Mouse (Mus musculus): ENCODE data around the gene Snd1.

Gene Snd1

DNA sequence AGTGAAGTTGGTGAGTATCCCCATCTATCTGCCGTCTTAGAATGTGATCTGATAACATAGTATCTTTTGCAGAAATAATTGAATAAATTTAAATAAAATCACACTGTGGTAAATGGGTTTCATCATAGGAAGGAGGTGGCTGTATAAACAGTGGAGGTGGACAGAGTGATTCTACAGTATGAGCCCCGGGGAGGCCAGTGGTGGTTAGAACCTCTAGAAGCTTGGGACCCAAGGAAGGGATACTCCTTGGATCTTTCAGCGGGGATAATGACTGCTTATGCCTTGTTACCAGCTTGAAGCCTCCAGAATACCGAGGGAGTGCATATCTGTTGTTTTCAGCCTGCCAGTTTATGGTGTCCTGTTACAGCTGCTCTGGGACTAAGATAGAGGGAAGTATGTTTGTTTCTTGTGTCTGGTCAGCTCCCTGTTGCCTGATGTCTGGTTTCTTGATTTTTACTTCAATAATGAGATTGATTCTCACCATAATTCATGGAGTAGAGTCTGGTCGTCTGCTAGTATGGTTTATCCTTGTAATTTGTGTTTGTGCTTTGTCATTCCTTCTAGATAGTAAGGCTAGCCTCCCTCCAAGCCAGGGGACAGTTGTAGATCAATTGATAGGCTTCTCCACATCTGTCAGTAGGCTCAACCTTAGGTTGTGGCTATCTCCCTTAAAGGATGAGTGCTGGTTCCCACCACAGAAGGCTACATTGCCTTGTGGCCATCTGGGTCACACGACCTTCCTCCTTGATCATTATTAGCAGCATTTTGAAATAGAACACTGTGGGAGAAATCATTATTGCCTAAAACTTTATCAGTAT is 160.8 kb downstream of the Snd1 start:
- DNase-seq (ENCODE audit: low spot score), result no peak

- no peak for DNase-seq (ENCODE audit: low spot score)
Measured at GRCm38 (mm10) chr6:28640088-28640487, 165.1 kb downstream of the Snd1 start.

DNA sequence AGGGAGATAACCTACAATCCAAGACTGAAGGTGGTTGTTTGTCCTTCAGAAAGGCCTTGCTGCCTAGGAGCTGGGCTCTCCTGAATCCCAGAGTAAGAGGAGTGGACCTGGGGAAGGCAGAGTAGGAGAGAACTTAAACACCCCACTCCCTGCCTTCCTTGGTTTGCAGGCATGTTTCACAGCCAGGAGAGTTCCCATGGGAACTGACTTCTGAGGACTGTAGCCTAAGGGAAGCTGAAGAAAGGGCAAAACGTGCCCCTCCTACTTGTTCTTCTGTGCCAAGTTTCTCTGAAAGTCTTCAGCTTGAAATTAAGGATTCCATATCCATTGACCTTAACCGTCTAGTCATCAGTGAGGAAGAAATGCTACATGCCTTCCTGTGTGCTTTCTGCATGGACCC is 168.0 kb downstream of the Snd1 start:
- DNase-seq (ENCODE audit: low spot score), result no peak

- no peak for DNase-seq (ENCODE audit: low spot score)
Measured at GRCm38 (mm10) chr6:28645231-28645630, 170.3 kb downstream of the Snd1 start.

DNA sequence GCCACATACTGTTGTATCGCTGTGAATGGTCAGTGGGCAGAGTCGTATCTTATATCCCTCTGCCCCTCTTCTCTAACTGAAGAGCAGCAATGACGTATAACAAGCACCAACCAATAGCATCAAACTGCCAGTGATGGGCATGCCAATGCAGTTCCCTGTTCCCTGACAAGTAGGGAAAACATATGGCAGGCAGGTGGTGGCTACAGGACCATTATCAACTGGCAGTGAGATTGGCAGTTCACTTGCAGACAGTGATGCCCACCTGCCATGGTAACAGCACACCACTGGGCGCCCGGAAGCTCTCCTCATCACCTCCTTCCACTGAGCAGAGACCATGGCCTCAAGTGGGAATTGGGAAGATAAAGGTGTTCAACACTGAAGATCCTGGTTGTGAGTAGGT is 181.6 kb downstream of the Snd1 start:
- DNase-seq (ENCODE audit: low spot score), result no peak

- no peak for DNase-seq (ENCODE audit: low spot score)
Measured at GRCm38 (mm10) chr6:28663004-28663403, 188.1 kb downstream of the Snd1 start.

GRCm38 (mm10) chr6:28663670-28664069 is 188.7 kb downstream of the Snd1 start:
- DNase-seq (ENCODE audit: low spot score), result no peak

DNA sequence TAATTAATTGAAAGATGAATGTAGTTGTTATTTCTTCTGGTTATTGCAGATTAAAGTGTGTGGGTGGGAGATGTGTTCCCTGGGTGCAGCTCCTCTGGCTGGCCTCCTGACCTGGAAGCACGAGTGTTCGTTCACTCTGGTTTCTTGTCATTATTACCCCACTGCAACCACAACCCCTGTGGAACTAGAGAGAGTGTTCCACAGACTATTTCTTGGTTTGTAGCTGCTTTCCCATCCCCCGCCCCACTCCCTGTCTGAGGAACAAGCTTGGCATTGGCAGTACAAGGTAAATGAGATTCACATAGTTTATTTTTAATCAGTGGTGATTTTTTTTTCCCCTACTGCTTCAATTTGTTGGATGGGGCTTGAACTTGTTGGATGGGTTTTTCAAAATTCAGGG is 189.8 kb downstream of the Snd1 start:
- DNase-seq (ENCODE audit: low spot score), result no peak

- no peak for DNase-seq (ENCODE audit: low spot score)
Measured at GRCm38 (mm10) chr6:28667586-28667985, 192.6 kb downstream of the Snd1 start.

DNA sequence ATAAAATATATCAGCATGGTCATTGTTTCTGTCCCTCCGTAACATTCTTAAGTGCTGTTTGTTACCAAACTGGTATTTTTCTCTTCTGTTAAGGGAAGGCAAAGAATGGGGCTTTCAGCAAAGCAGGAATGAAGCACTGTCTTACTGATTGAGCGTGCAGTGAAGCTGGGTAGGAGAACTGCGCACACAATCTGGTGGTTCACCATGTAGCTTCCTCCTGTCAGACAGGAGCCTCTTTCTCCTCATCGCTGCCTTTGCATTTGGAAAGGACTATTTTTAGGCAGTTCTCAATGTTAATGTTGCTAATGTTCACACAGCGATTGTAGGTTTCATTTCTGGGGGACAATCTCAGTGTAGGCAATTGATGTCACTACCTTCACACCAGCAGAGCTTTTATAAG is 194.3 kb downstream of the Snd1 start:
- no peak for DNase-seq (ENCODE audit: low spot score)

GRCm38 (mm10) chr6:28672388-28672787 is 197.4 kb downstream of the Snd1 start:
- DNase-seq (ENCODE audit: low spot score), result no peak

GRCm38 (mm10) chr6:28674686-28675085 is 199.7 kb downstream of the Snd1 start:
- DNase-seq (ENCODE audit: low spot score), result no peak

DNA sequence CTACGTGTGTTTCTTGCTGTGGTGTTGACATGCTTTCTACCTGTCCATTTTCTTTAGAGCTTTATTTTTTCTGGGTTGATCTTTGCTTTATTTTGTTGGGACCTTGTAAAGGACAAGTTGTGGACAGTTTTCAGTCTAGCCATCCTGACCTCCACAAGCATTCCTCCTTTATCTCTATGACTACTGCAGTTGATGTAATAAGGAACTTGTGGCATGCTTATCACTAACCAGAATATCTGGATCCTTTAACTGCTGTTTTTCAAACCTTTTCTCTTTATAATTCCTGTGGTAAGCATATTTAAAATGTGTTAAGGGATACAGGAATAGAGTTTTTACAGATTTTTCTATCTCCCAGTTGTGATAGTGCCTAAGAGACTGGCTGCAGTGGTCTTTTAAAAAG is 204.0 kb downstream of the Snd1 start:
- no peak for DNase-seq (ENCODE audit: low spot score)

GRCm38 (mm10) chr6:28680537-28680936 is 205.6 kb downstream of the Snd1 start:
- no peak for DNase-seq (ENCODE audit: low spot score)

DNA sequence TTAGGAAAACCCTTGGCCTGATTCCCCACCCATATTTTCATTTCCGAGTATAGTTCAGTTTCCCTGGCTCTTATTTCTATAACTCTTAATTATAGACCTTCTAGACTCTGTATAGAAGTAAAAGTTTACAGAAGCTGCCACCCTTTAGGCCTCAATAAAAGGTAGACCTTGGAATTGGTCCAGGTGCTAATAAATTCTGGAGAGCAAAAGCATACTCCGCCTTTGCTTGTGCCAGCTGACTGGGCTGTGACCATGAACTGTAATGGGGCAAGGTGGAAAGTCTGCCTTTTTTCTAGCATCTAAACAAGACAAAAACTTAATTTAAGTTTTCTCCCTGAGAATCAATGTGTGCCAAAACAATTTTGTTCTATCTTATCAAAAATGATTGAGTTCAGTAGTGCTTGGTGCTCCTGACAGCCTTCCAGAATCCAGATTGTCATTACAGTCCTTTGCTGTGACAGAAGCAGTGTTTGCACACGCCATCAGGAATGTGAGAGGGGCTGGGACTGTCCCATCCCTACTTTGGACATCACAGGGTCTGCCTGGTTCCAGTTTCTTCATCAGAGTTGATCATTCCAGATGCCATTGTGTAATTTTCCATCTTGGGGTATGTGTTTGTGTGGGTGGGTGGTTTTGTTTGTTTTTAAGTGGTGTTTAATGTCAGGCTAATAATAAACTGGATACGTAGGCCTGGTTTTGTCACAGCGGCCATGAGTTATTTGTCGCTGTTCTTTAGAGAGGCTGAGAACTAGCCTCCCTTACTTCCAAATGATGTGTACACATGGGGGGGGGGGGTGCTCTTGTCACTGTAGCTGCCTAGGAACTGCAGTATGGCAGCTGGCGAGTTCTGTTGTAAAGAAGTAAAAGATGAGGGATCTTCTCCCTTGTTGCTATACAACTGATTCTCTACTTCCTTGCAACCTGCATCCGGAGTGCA is 206.8 kb downstream of the Snd1 start:
- DNase-seq (ENCODE audit: low spot score), result no peak

DNA sequence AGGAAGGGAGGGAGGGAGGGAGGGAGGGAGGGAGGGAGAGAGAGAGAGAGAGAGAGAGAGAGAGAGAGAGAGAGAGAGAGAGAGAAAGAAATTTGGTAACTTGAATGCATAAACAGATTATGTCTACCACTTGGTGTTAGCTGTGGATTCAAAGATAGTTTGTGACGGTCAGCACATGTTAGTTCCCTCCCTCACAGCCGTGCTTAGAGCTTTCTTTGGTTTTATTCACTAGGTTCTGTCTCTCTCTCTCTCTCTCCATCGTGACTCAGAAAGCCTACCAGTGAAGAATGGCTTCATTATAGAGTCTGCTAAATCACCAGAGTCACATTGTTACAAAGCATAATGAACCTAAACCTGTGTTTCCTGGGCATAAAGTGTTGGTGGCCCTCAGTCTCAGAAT is 210.1 kb downstream of the Snd1 start:
- no peak for DNase-seq (ENCODE audit: low spot score)

DNA sequence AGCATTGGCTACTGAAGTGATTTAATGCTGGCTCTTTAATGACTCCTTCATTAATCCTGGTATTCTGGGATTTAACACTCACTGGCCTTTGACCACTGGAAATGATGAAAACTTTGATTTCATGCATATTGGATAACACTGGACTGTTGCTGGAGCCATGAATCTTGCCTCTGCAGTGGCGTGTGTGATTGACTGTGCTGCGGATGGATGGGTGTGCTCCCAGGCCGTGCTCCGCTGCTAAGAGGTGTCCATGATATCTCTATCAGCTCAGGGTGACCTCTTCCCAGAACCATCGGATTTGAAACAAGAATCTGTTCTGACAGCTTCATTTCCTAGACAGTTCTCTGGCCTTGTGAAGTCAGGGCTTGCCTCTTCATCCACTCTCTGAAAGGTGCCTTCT is 210.8 kb downstream of the Snd1 start:
- DNase-seq (ENCODE audit: low spot score), result no peak

- DNase-seq (ENCODE audit: low spot score), result no peak
Measured at GRCm38 (mm10) chr6:28687776-28688175, 212.8 kb downstream of the Snd1 start.

DNA sequence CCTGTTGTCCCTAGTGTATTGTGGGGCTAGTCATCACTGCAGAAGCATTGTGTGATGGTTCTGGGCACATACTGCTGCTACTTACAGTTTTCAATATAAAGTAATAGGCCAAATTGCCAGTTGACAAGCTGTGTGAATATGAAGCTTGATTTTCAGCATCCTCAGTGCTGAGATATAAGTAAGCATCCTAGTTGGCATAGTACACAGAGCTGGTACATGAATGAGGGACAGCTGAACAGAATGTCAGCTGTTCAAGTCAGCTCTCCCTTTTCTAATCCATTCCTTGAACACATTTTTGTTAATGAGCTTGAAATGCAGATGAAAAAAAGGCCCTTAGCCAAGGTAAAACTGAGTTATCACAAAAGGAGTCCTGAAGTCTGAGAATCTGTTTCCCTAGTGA is 217.7 kb downstream of the Snd1 start:
- no peak for DNase-seq (ENCODE audit: low spot score)

DNA sequence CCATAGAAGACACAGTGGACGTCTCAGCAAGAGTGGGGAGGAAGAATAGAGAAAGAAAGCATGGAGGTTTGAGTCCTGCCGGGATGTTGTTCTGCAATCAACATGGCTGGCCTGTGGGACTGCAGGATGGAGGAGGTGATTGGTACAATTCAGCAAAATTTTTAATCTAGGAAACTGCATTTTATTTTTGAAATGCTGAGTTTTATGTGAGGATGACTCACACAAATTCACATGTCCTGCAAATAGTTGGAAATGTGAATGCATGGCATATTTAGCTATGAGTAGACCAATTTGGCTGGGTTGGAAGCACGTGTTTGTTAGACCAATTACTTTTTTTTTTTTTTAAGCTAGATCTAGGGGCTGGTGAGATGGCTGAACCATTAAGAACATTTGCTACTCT is 222.3 kb downstream of the Snd1 start:
- DNase-seq (ENCODE audit: low spot score), result no peak

DNA sequence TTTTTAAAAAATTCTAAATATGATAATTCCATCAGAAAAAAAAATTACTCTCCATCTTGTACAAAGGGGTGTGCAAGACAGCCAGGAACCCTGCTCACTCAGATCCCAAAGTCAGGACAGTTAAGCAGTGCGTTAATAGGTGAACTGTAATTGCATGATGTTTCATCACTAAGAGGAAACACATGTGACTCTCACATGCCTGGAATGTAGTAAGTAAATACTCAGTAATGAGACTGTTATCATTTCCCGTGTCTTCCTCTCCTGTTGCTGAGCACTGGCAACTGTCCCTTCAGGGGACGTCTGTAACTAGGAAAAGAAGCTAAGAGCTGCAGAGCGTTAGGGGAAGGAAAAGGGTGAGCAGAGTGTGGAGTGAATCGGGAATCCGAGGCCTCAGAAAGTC is 229.7 kb downstream of the Snd1 start:
- DNase-seq (ENCODE audit: low spot score), result no peak

- no peak for DNase-seq (ENCODE audit: low spot score)
Measured at GRCm38 (mm10) chr6:28705384-28706107, 230.6 kb downstream of the Snd1 start.
